Mouse (Mus musculus): Measurements from ENCODE around the gene Zfp36.
"Not testable (repeated sequence)": the region's sequence is repeated elsewhere in the genome, so short reads cannot be mapped to it uniquely, and the experiment has no call there.

Gene Zfp36

DNA sequence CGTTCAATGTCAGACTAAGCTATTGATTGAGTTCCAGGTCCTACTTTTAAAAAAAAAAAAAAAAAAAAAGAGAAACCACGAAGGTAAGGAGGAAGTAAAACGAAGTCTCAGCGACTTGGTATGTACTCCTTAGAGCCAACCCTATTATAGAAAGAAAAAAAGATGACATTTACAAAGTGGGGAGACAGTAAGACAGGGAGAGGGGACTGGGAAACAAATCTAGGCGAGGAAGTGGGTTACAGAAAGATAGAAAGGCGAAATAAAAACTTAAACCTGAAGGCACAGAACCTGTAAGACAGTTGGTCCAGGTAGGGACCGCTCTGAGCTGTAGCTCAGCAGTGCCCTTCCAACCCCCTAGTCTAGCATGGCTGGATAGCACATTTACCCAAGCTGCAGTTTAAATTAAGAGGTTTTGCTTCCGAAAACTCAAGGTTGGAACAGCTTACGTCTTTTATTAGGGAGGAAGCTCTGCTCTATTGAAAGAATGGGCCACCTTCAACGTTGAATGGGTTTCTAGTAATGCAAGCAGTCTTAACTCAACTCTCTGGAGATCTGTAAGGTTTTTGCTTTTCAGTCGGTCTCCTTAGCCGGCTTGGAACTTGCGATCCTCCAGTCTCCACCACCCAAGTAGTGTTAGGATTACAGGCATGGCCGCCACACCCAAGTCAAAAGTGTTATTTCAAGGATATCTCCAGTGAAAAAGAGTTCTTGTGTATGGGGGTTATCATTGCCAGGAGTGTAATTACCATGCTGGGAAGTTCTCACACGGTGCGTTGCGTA lies at the start of gene Zfp36:
Gene Zfp36 (minus strand): TSS at position 17 of the 780 bp plus-strand sequence.
- no peak for ATAC-seq (ENCODE audit: low TSS enrichment)

DNA sequence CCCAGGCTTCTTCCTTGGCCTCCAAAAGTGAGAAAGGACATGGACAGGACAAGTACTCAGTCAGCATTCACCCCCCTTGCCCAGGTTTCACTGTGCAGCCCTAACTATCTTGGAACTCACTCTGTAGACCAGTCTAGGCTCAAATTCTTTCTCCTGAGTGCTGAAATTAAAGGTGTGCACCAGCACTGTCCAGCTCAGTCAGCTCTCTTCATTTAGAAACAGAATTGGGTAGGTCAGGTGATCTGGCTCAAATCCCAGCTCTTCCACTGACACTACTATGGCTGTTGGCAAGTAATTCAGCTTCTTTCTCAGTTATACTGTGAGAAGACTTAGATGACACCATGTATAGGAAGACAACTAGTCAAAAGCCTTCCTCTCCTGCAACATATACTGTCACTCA lies 47.7 kb upstream of the Zfp36 start:
- no peak for ATAC-seq (ENCODE audit: low TSS enrichment)

DNA sequence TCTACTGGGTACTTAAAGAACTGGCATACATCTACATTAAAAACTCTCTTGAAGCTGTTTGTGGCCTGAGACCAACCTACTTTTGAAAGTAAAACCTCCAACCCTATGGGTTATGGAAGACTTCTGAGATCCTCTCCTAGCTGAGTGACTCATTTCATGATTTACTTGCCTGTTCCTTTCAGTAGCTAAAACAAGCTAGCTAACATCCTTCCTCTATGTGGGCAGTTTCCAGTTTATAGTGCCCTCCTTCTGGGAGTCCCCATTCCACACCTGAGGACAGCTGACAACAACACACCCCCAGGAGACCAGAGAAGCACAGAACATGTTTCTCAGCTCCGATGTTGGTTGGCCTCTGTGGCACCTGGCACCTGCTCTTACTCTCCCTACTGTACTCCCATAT lies 43.0 kb upstream of the Zfp36 start:
- no peak for ATAC-seq (ENCODE audit: low TSS enrichment)

DNA sequence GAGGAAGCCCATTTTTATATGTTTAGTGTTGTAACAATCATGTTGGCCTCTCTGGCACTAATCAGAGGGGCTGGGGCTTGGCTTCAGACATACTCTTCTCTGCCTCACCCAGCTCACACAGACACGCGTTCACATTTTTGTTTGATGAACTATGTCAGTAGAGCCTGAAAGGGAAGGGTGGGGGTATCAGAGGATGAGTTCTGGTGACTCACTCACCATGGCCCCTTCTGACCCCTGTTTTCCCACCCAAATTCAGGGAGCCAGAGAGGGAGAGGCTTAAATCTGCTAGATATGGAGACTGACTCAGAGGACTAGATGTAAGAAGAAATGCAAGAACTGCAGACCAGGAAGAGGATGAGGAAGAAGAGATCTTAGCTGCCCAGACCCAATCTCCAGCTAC lies 39.4 kb upstream of the Zfp36 start:
- no peak for ATAC-seq (ENCODE audit: low TSS enrichment)

DNA sequence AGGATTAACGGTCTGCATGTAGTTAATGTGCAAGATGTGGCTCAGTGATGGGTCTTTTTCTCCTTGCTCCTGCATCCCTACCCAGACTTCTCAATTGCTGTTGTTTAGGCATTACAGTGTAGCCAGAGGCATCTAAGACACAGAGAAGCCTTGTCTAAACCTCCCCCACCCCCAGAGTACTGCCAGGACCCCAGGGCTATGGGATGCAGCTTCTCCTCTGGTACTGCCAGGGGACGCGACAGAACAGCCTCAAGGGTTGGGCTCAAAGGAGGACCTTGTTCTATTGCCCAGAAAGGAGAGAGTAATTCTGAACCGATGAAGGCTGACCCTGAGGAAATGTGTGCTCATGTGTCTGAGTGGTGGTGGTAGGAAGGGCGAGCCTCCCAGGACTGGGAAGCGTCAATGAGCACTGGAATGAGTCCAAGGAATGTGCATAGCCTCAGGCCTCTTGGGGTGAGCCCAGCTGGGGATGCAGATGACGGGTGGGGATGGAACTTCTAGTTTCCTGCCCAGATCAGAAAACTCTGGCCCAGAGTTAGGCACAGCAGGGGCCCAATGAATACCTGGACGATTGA lies 38.1 kb upstream of the Zfp36 start:
- ATAC-seq (ENCODE audit: low TSS enrichment), result peak; percentile 41; the same call in 1 of the 2 replicates

DNA sequence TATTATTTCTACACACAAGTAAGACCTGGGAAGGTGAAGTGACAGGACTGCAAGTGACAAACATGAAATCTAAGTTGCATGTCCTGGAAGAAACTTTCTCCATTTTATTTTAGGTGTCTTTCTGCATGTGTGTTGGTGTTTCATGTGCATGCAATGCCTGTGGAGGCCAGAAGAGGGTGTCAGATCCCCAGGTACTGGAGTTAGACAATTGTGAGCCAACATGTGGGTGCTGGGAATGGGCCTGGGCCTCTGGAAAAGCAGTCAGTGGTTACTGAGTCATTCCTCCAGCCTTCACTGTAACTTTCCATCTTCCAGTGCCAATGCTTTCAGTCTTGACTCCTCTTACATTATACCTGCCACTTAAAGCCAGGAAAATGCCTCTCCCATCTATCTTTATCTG lies 37.3 kb upstream of the Zfp36 start:
- no peak for ATAC-seq (ENCODE audit: low TSS enrichment)

DNA sequence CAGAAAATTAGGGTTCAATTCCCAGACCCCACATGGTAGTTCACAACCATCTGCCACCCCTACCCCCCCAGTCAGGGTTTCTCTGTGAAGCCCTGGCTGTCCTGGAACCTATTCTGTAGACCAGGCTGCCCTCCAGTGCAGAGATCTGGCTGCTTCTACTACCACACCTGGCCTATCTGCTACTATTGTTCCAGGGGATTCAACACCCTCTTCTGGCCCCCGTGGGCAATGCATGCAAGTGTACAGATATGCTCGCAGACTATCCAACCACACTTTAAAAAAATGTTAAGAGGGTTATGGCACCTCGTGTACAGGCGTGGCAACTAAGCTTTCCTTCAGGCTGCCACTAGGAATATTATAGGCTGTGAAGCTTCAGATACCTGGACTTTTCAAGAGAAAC lies 32.8 kb upstream of the Zfp36 start:
- ATAC-seq (ENCODE audit: low TSS enrichment), result no peak

DNA sequence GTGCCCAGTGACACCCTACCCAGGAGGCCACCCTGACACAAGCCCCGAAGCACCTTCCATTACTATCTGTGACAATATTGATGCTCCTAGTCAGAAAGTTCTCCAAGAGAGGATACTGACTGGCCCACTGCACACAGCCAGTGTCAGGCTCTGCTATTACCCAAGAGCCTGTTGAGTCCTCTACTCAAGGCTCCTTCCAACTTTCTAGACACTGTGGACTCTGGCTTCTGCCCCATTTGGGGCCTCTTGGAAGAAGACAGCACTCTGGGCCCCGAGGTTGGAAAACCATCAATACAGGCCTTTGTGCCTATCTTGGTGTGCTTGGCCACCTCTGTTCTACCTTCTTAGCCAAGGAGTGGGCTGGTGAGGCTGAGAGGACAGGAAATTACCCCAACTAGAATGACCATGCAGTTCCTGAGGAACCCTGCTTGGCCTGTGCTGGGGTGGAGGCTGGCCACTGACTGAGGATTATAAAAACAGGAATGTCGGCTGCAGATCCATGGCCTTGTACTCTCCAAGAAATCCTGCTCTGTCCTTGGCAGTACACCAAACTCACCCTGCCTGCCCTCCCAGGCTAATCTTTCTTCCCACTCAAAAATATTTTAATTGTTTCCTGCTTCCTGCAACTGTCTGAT lies 30.9 kb upstream of the Zfp36 start:
- ATAC-seq (ENCODE audit: low TSS enrichment), result no peak

DNA sequence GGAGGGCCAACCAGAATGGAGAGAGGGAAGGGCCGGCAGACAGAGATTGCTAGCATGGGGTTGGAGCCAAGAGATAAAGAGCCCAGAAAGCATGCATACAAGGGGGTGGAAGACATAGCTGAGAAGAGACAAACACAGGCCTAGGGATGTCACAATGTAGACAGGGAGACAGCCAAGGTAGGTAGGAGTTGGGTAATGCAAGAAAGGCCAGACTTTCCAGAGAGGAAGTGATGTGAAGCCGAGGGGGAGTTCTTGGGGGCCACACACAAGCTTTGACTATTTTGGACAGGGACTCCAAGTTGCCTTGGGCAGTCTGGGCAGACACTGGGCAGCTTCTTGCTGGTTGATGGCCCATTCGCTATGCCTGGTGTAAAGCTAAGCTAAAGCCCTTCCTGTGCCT lies 21.9 kb upstream of the Zfp36 start:
- no peak for ATAC-seq (ENCODE audit: low TSS enrichment)

DNA sequence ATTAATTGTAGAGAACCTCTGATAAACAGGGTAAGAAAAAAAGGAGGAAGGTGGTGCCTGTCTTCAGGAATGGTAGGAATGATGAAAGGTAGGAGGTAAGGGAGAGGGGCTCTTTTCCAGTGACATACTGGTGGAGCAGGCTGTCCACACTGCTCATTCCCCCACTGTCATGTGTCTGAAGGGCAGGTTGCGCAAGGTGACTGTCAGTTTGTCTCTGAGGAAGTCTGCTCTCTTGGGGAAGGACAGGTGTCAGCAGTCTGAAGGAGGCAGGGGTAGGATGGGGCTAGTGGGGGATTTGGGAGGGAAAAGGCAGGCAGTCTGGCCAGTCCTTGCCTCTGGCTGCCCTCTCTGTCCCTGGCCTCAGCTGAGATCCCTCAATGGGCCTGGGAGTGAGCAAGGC lies 21.0 kb upstream of the Zfp36 start:
- ATAC-seq (ENCODE audit: low TSS enrichment), result no peak

DNA sequence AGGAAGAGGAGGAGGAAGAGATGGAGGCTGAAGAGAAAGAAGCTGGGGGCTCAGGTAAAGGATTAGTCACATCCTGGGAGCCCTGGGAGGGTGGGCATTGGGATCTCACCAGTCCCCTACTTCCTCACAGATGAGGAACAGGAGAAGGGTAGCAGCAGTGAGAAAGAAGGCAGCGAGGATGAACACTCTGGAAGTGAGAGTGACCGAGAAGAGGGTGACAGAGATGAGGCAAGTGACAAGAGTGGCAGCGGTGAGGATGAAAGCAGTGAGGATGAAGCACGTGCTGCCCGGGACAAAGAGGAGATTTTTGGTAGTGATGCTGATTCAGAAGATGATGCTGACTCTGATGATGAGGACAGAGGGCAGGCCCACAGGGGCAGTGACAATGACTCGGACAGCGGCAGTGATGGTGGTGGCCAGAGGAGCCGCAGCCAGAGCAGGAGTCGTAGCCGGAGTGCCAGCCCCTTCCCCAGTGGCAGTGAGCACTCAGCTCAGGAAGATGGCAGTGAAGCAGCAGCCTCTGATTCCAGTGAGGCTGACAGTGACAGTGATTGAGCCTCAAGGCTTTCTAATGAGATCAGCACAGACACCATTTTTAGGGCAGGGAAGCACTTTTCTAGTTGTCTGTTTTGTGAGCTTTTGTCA lies 18.8 kb upstream of the Zfp36 start:
- ATAC-seq (ENCODE audit: low TSS enrichment), result no peak

DNA sequence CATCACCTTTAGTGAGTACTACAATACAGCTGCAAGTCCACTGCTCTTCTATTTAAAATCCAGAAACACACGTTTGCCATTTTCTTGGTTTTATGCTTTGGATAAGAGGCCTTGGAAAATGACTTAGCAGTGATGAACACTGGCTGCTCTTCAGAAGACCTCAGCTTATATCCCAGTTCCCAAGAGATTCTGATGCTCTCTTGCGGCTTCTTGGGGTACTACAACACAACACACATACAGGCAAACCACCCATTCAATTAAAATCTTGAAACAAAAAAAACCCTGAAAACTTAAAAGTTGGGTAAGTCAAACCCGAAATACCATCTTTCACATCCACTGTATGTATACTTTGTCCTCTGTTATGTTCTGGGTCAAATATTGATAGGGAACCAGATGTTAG lies 17.9 kb upstream of the Zfp36 start:
- ATAC-seq (ENCODE audit: low TSS enrichment), result no peak

DNA sequence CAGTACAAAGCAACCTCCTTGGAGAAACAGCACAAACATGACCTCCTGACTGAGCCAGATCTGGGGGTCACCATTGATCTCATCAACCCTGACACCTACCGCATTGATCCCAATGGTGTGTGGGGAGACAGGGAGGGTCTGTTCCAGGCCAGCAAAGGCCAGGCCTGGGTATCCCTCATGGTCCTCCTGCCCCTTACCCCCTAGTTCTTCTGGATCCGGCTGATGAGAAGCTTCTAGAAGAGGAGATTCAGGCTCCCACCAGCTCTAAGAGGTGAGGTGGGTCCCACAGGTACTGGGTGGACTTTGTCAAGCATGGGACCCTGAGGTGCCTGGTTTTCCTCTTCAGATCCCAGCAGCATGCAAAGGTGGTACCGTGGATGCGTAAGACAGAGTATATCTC lies 15.4 kb upstream of the Zfp36 start:
- no peak for ATAC-seq (ENCODE audit: low TSS enrichment)

DNA sequence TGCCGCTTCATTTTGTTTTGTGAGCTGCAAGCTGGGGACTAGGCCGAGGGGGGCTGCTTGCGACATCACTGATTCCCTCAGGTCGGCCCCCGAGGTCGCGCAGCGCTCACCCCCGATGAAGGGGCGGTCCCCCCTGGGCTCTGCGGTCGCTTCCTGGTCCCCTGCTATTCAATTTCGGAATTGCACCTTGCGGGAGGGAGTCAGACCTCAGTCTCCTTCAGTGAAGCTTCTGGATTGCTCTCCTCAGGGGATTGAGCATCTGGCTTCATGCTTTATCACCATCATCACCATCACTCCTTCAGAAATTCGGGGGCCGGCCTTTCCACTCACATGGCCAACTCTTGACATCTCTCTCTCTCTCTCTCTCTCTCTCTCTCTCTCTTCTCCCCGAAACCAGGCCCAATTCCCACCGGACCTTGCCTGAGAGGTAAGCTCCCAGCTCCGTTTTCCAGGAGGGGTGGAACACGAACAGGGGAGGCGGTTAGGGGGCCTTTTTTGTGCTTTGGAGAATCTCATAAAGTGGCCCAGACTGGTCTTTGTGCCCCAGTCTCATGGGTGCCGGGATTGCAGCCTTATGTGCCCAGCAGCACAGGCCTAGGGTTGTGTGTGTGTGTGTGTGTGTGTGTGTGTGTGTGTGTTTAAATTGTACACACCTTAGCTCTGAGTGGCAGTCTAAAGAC lies 13.4 kb upstream of the Zfp36 start:
- ATAC-seq (ENCODE audit: low TSS enrichment), result no peak

DNA sequence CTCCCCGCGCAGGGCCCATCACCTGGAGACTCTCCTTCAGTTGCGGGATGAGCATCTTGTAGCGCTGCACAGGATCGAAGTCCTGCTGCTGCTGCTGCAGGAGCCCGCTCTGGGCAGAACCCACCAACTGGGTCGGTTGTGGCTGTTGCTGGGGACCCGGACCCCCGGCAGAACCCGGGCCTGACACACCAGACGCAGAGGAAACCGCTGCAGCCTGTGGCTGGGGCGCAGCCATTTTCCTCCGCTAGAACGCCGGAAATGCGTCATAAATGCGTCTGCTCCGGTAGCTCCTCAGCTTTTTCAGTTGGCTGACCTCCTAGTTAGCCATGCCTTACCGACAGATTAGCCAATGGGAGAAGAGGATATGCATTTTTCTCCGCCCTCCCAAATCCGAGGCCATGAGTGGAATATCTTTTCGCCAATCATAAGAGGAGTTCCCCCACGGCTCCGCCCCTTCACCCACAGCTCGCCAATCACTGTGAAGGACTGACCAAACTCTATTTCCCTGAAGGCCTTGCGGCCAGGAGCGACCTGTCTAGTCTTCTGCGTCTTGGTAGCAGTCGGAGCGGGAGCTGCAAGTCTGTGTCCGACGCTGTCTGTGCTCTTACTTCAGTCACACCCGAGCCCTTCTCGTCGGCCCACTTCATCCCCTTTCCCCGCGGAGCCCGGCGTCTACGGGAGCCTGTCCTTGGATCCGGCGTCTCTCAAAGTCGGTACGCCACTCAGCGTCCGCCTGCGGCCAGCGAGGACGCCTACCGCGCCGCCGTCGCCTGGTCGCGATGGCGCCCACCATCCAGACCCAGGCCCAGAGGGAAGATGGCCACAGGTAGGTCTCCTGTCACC lies 12.6 kb upstream of the Zfp36 start, which contains the start of the genes Med29 and Paf1:
Gene Med29 (minus strand): TSS at position 280 of the 843 bp plus-strand sequence.
Gene Paf1 (plus strand): TSS at position 523 of the 843 bp plus-strand sequence.
- ATAC-seq (ENCODE audit: low TSS enrichment), result peak; percentile 99

DNA sequence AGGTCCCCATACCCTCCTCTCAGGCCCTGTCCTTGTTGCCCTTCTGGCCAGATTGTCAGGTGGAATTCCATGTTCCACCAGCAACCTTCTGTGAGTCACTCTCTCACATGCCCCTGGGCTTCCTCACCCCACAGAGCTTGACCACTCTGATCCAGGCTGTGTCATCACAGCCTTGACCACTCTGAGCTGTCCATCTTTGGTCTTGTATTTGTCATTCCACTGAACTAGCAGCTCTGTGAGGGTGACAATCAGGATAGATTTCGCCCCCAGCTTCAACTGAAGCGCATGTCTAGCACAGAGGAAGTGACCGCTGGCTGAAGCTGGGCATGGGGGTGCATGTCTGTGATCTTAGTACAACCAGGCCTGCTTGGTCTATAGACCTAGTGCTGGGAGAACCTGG lies 10.3 kb upstream of the Zfp36 start:
- no peak for ATAC-seq (ENCODE audit: low TSS enrichment)

DNA sequence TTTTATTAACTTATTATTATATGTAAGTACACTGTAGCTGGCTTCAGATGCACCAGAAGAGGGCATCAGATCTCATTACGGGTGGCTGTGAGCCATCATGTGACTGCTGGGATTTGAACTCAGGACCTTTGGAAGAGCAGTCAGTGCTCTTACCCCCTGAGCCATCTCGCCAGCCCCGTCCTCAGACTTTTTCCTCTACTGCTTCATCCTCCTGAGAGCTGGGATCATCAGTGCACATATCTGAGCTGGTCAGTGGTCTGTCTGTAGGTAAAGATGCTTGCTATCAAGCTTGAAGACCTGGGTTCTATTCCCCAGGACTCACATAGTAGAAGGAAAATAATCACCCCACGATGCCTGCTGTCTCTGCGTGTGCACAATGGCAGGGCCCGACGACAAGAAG lies 7.3 kb upstream of the Zfp36 start:
- ATAC-seq (ENCODE audit: low TSS enrichment), result not testable (repeated sequence)

DNA sequence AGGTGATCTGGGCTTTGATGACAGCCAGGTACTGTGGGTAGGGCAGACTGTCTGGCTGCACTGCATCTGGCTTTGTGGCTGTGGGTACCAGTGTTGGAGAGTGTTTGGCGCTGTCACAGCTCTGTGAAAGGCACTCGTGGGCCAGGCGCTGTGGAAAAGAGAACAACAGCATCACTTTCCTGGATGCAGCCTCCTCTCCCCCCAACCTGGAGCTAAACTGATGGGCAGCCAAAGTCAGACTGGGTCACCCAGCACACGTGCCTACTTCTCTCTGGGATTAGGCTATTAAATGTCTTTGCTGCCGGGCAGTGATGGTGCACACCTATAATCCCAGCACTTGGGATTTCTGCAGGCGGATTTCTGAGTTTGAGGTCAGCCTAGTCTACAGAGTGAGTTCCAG lies 6.8 kb upstream of the Zfp36 start:
- not testable (repeated sequence) for ATAC-seq (ENCODE audit: low TSS enrichment)

DNA sequence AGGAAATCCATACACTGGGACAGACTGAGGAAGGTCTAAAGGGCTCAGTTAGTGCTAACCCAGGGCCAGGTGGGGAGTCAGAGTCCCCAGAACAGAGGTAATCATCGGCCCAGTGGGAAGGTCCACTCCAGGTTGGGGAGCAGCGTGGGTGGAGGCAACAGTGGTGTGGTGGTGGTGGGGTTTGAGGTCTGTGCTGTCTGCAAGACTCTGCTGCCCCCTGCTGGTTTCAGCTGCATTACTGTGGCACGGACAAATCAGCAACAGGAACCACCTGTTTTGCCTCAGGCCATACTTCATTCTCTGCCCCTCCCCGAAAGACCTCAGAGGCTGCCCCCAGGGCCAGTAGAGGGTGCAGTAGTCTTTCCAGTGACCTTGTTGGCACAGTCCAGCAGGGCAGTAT lies 6.4 kb upstream of the Zfp36 start:
- ATAC-seq (ENCODE audit: low TSS enrichment), result peak; percentile 21; the same call in 1 of the 2 replicates

DNA sequence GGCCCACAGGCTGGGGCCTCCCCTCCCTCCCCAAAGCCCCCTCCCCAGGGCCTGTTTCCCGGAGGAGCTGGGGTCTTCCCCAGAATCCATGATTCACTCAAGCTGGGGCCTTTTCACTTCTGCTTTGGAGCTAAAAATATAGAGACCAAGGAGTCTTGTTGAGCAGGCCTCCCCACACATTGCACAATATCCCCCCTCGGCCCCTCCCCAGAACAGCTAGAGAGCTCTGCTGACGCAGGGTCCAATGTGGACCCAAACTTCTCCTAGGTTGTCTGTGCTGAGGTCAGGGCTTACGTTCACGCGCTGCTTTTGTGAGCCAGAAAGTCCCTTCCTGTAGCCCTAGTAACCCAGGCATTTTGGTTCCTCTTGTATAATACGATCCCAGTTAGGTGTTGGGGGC lies 6.0 kb upstream of the Zfp36 start:
- ATAC-seq (ENCODE audit: low TSS enrichment), result no peak

DNA sequence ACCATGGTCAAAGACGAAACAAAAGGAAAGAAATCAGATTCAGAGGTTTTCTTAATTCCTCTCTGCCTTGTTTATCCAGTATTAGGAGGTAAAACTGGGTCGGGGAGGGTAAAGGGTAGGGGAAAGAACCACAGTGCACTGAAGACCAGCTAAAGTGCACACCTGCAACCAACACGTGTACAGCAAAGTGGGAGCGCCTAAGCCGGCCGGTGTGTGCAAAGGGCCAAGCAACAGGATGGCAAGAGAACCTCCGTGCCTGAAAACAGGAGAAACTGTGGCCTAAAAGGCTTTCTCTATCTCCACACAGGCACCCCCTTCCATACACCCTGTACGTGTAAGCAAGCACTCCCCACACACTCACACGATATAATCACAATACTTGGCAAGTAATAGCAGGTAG lies 5.1 kb upstream of the Zfp36 start:
- no peak for ATAC-seq (ENCODE audit: low TSS enrichment)
